ENCODE assay signal across 19 mouse cellular contexts in the genomic region with DNA sequence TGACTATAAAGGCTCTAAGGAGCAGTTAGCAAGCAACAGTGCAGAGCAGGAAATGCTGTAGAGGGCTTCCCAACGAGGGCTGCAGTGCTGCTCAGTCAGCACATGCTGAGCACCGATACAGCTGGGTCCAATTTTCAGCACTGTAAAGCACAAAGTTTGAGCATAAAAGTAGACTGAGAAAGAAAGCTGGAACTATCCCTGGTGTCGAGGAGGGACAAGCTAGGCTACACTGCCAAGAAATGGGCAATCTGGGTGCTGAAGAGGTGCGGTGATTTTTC. TPM values are rescaled to one million over a fixed set of nuclear protein-coding genes. Genes with fewer than 3 reads are reported as not detected.
DNase-seq lines count a peak whose midpoint lies in the region; ATAC-seq and TF ChIP-seq lines count a peak whose summit lies in the region.
"Had no signal": no experiment of that assay in that cellular context is flagged by ENCODE, and none has a peak within 500 bp of the region (broad histone marks: within the 10 kb centered on the region; RNA-seq: fewer than 3 reads in every experiment).

No protein-coding gene starts in this region.

- no peak for ATAC-seq in heart, embryonic 16.5 days (replicated peaks; ENCODE audit: extremely low read depth, insufficient read depth, low FRiP score)
- ATAC-seq in neural tube, embryonic 13.5 days (ENCODE audit: low read depth) = no peak
- ATAC-seq in embryonic facial prominence, embryonic 15.5 days (ENCODE audit: insufficient number of reproducible peaks, low FRiP score, low TSS enrichment, low read depth) = no peak
- ATAC-seq in neural tube, embryonic 15.5 days (ENCODE audit: low FRiP score) = peak; percentile 55; the same call in 1 of the 2 replicates
- no peak for ATAC-seq in forebrain, postnatal 0 days
- ATAC-seq: forebrain, embryonic 13.5 days had no signal

- no peak overlapping the region for H3K4me2 ChIP-seq in heart, embryonic 16.5 days (ENCODE audit: low read depth, low read length)
- H3K4me2 ChIP-seq in neural tube, embryonic 13.5 days = no peak overlapping the region
- H3K4me2 ChIP-seq in embryonic facial prominence, embryonic 15.5 days (replicated peaks) = no peak overlapping the region
- no peak overlapping the region for H3K4me2 ChIP-seq in neural tube, embryonic 15.5 days
- H3K4me2 ChIP-seq in forebrain, postnatal 0 days (ENCODE audit: low read depth) = no peak overlapping the region
- H3K4me2 ChIP-seq: forebrain, embryonic 13.5 days had no signal

- TF ChIP-seq CTCF in forebrain, postnatal 0 days (IDR thresholded peaks at IDR 0.05; ENCODE audit: low read depth) = no peak

- 66% methylated on average over 4 of the region's 4 CpGs for WGBS in heart, embryonic 16.5 days
- 72% methylated on average over 4 of the region's 4 CpGs for WGBS in heart, embryonic 10.5 days
- 68% methylated on average over 4 of the region's 4 CpGs for WGBS in neural tube, embryonic 13.5 days
- 36% methylated on average over 4 of the region's 4 CpGs for WGBS in embryonic facial prominence, embryonic 15.5 days
- 60% methylated on average over 4 of the region's 4 CpGs for WGBS in neural tube, embryonic 15.5 days
- WGBS in forebrain, postnatal 0 days = 84% methylated on average over 4 of the region's 4 CpGs

- no peaks in the 10 kb centered on the region for H3K27me3 ChIP-seq in heart, embryonic 16.5 days (ENCODE audit: control insufficient read depth, insufficient read depth, low read length)
- no peaks in the 10 kb centered on the region for H3K27me3 ChIP-seq in heart, embryonic 10.5 days (ENCODE audit: insufficient read depth, poor library complexity, severe bottlenecking)
- H3K27me3 ChIP-seq in neural tube, embryonic 13.5 days = no peaks in the 10 kb centered on the region
- no peaks in the 10 kb centered on the region for H3K27me3 ChIP-seq in embryonic facial prominence, embryonic 15.5 days
- no peaks in the 10 kb centered on the region for H3K27me3 ChIP-seq in neural tube, embryonic 15.5 days (replicated peaks)
- no peaks in the 10 kb centered on the region for H3K27me3 ChIP-seq in forebrain, postnatal 0 days (ENCODE audit: insufficient read depth, low read length)
- H3K27me3 ChIP-seq: forebrain, embryonic 13.5 days had no signal

- no peak overlapping the region for H3K4me3 ChIP-seq in heart, embryonic 16.5 days (ENCODE audit: low read length)
- H3K4me3 ChIP-seq in heart, embryonic 10.5 days = no peak overlapping the region
- no peak overlapping the region for H3K4me3 ChIP-seq in neural tube, embryonic 13.5 days
- H3K4me3 ChIP-seq in embryonic facial prominence, embryonic 15.5 days (replicated peaks) = no peak overlapping the region
- H3K4me3 ChIP-seq in neural tube, embryonic 15.5 days (replicated peaks) = no peak overlapping the region
- no peak overlapping the region for H3K4me3 ChIP-seq in forebrain, postnatal 0 days (ENCODE audit: low read depth, low read length)
- H3K4me3 ChIP-seq: forebrain, embryonic 13.5 days had no signal

- H3K36me3 ChIP-seq in heart, embryonic 16.5 days (ENCODE audit: control insufficient read depth, insufficient read depth) = peaks cover 5% of the 10 kb centered on the region; the same call in 1 of the 2 replicates
- no peaks in the 10 kb centered on the region; the same call in 1 of the 2 replicates for H3K36me3 ChIP-seq in heart, embryonic 10.5 days
- no peaks in the 10 kb centered on the region for H3K36me3 ChIP-seq in neural tube, embryonic 13.5 days
- no peaks in the 10 kb centered on the region for H3K36me3 ChIP-seq in embryonic facial prominence, embryonic 15.5 days
- H3K36me3 ChIP-seq in neural tube, embryonic 15.5 days = no peaks in the 10 kb centered on the region
- H3K36me3 ChIP-seq in forebrain, postnatal 0 days (ENCODE audit: insufficient read depth) = no peaks in the 10 kb centered on the region
- H3K36me3 ChIP-seq: G1E had no signal

- H3K9me3 ChIP-seq in heart, embryonic 16.5 days (replicated peaks; ENCODE audit: control insufficient read depth, low read length) = 0 out of 2 replicates have a peak, but pooled peaks cover 4% of the 10 kb centered on the region
- H3K9me3 ChIP-seq in heart, embryonic 10.5 days = no peaks in the 10 kb centered on the region
- H3K9me3 ChIP-seq in neural tube, embryonic 13.5 days = no peaks in the 10 kb centered on the region
- H3K9me3 ChIP-seq in embryonic facial prominence, embryonic 15.5 days (replicated peaks) = no peaks in the 10 kb centered on the region
- no peaks in the 10 kb centered on the region for H3K9me3 ChIP-seq in neural tube, embryonic 15.5 days (replicated peaks)
- H3K9me3 ChIP-seq in forebrain, postnatal 0 days (ENCODE audit: low read length) = no peaks in the 10 kb centered on the region
- H3K9me3 ChIP-seq: forebrain, embryonic 13.5 days; G1E had no signal

- intact Hi-C loops in gastrocnemius, postnatal 14 days (cut with DNase I; ENCODE audit: low total_unique reads) = no loop called here

- DNase-seq in heart, embryonic 10.5 days (ENCODE audit: low spot score) = no peak
- DNase-seq in neural tube, embryonic 10.5 days (ENCODE audit: extremely low spot score, low spot score) = no peak
- DNase-seq in gastrocnemius, postnatal 14 days = no peak
- no peak for DNase-seq in forebrain, postnatal 0 days
- DNase-seq: adrenal gland, postnatal 14 days; cerebellum, postnatal 14 days; gastrocnemius, postnatal 10 days; kidney, adult 8-10 months; layer of hippocampus, postnatal 36 days; right cerebral cortex, adult 18-20 months; spleen, adult 18-20 months; thymus, postnatal 36 days had no signal

- 0 out of 2 replicates have a peak overlapping the region, but pooled peaks have one; percentile 3 for H3K27ac ChIP-seq in heart, embryonic 16.5 days (ENCODE audit: low read length)
- H3K27ac ChIP-seq in heart, embryonic 10.5 days = no peak overlapping the region
- peak overlapping the region; percentile 62 for H3K27ac ChIP-seq in neural tube, embryonic 13.5 days (replicated peaks)
- H3K27ac ChIP-seq in embryonic facial prominence, embryonic 15.5 days (replicated peaks) = 0 out of 2 replicates have a peak overlapping the region, but pooled peaks have one; percentile 9
- H3K27ac ChIP-seq in neural tube, embryonic 15.5 days (replicated peaks) = no peak overlapping the region
- no peak overlapping the region for H3K27ac ChIP-seq in forebrain, postnatal 0 days (ENCODE audit: low read depth, low read length)
- H3K27ac ChIP-seq: forebrain, embryonic 13.5 days; stomach, postnatal 0 days had no signal

- peaks cover 43% of the 10 kb centered on the region for H3K4me1 ChIP-seq in heart, embryonic 16.5 days (ENCODE audit: control insufficient read depth, insufficient read depth, low read length)
- peaks cover 20% of the 10 kb centered on the region for H3K4me1 ChIP-seq in heart, embryonic 10.5 days
- peaks cover 39% of the 10 kb centered on the region for H3K4me1 ChIP-seq in neural tube, embryonic 13.5 days (replicated peaks)
- peaks cover 25% of the 10 kb centered on the region for H3K4me1 ChIP-seq in embryonic facial prominence, embryonic 15.5 days
- H3K4me1 ChIP-seq in neural tube, embryonic 15.5 days = peaks cover 39% of the 10 kb centered on the region
- H3K4me1 ChIP-seq in forebrain, postnatal 0 days (ENCODE audit: insufficient read depth) = no peaks in the 10 kb centered on the region

- no peak overlapping the region for H3K9ac ChIP-seq in heart, embryonic 16.5 days (ENCODE audit: low read length)
- H3K9ac ChIP-seq in neural tube, embryonic 13.5 days = no peak overlapping the region
- H3K9ac ChIP-seq in embryonic facial prominence, embryonic 15.5 days = no peak overlapping the region
- no peak overlapping the region for H3K9ac ChIP-seq in neural tube, embryonic 15.5 days (replicated peaks)
- H3K9ac ChIP-seq in forebrain, postnatal 0 days = no peak overlapping the region
- H3K9ac ChIP-seq: forebrain, embryonic 13.5 days had no signal

RNA-seq across cellular contexts. Expression of a gene that starts 24.7 kb away (rescaled TPM):
- 100 and 104 TPM in 2 replicates for polyA plus RNA-seq in heart, embryonic 16.5 days (2015; fragmentation: Nextera tagmentation; extraction: Ambion mirVana)
- polyA plus RNA-seq in heart, embryonic 10.5 days (2016; fragmentation: Nextera tagmentation; extraction: Ambion mirVana) = 50.8 and 65.4 TPM in 2 replicates
- polyA plus RNA-seq in neural tube, embryonic 13.5 days (2015; fragmentation: Nextera tagmentation; extraction: Ambion mirVana) = 58.2 and 62.5 TPM in 2 replicates
- 72.3 and 77.4 TPM in 2 replicates for polyA plus RNA-seq in embryonic facial prominence, embryonic 15.5 days (2015; fragmentation: Nextera tagmentation; extraction: Ambion mirVana)
- polyA plus RNA-seq in neural tube, embryonic 15.5 days (2015; fragmentation: Nextera tagmentation; extraction: Ambion mirVana) = 51.9 and 53.6 TPM in 2 replicates
- total RNA-seq in gastrocnemius, postnatal 14 days (2021) = 10 to 100 TPM; 29.4 to 33.7 TPM
- 44.7 and 48.0 TPM in 2 replicates for total RNA-seq in forebrain, postnatal 0 days (2014; rRNA removed)
- 60.8 and 74.1 TPM in 2 replicates for polyA plus RNA-seq in forebrain, postnatal 0 days (2015; fragmentation: Nextera tagmentation; extraction: Ambion mirVana)

RNA-seq across cellular contexts. Expression of a gene that starts 49.0 kb away (rescaled TPM):
- 57.4 and 59.0 TPM in 2 replicates for polyA plus RNA-seq in heart, embryonic 16.5 days (2015; fragmentation: Nextera tagmentation; extraction: Ambion mirVana)
- polyA plus RNA-seq in heart, embryonic 10.5 days (2016; fragmentation: Nextera tagmentation; extraction: Ambion mirVana) = 45.0 and 57.7 TPM in 2 replicates
- 52.0 and 53.7 TPM in 2 replicates for polyA plus RNA-seq in neural tube, embryonic 13.5 days (2015; fragmentation: Nextera tagmentation; extraction: Ambion mirVana)
- 43.8 and 44.5 TPM in 2 replicates for polyA plus RNA-seq in embryonic facial prominence, embryonic 15.5 days (2015; fragmentation: Nextera tagmentation; extraction: Ambion mirVana)
- 43.8 and 45.4 TPM in 2 replicates for polyA plus RNA-seq in neural tube, embryonic 15.5 days (2015; fragmentation: Nextera tagmentation; extraction: Ambion mirVana)
- 10 to 100 TPM; 27.7 to 31.5 TPM for total RNA-seq in gastrocnemius, postnatal 14 days (2021)
- total RNA-seq in forebrain, postnatal 0 days (2014; rRNA removed) = 42.8 and 44.9 TPM in 2 replicates
- 28.3 and 31.3 TPM in 2 replicates for polyA plus RNA-seq in forebrain, postnatal 0 days (2015; fragmentation: Nextera tagmentation; extraction: Ambion mirVana)

Comparison
In these comparisons a context has a peak if more than half of its experiments do, and no peak if none do; other contexts are left out.
1. H3K27ac ChIP-seq: peak in heart, embryonic 16.5 days (single experiment), neural tube, embryonic 13.5 days (single experiment) and embryonic facial prominence, embryonic 15.5 days (single experiment); none in heart, embryonic 10.5 days (single experiment), neural tube, embryonic 15.5 days (single experiment) and forebrain, postnatal 0 days (single experiment).